Mouse (Mus musculus) liver, embryonic 14.5 days (tissue): ENCODE measurements around the gene Dagla.

ENCODE experiments used
- CTCF ChIP-seq: IDR thresholded peaks from 2 replicates; pipeline ENCODE4 v1.5.1; 2016; ENCODE audit warnings: antibody characterized with exemption, low read depth, control low read depth
- EP300 ChIP-seq: IDR thresholded peaks from 2 replicates; pipeline ENCODE4 v1.6.1; 2016; ENCODE audit warnings: antibody characterized with exemption, low read depth

GRCm38 (mm10) chr19:10304810-10305544, at the start of gene Dagla:
- no peak for TF ChIP-seq EP300
- TF ChIP-seq CTCF = peak; percentile 76
